ENCODE assay signal across 7 mouse cellular contexts in the genomic region with DNA sequence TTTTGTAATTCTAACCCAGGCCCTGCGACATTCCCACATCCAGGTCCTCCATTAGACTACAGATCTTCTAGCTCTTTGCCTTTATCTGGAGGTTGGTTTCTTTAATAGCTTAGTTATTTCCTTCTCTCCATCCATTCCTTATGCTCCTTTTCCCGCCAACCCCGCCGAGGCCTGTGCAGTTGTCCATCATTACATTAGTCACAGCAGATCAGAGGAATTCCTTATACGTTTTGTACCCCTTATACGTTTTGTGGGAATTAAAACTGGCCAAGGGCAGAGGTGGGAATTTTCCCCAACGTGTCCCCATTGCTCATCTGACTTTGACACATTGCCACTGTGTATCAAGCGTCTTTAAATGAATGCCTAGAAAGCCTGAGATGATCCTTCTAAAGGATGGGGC. TPM values are rescaled to one million over a fixed set of nuclear protein-coding genes. Genes with fewer than 3 reads are reported as not detected.
DNase-seq lines count a peak whose midpoint lies in the region; ATAC-seq and TF ChIP-seq lines count a peak whose summit lies in the region.

No protein-coding gene starts in this region.

- no peaks in the 10 kb centered on the region; the same call in 1 of the 2 replicates for H3K27me3 ChIP-seq in liver, adult 2 months (ENCODE audit: control insufficient read depth, insufficient read depth, low read length)
- peaks cover 4% of the 10 kb centered on the region; the same call in 1 of the 2 replicates for H3K27me3 ChIP-seq in embryonic facial prominence, embryonic 13.5 days
- H3K27me3 ChIP-seq in hindbrain, postnatal 0 days (ENCODE audit: insufficient read depth, low read length), result no peaks in the 10 kb centered on the region
- no peaks in the 10 kb centered on the region for H3K27me3 ChIP-seq in myocyte (ENCODE audit: control insufficient read depth, insufficient read depth, insufficient read length)

- H3K4me1 ChIP-seq in liver, adult 2 months (ENCODE audit: control insufficient read depth, insufficient read depth, low read length), result peaks cover 8% of the 10 kb centered on the region
- H3K4me1 ChIP-seq in embryonic facial prominence, embryonic 13.5 days, result peaks cover 18% of the 10 kb centered on the region
- peaks cover 20% of the 10 kb centered on the region for H3K4me1 ChIP-seq in hindbrain, postnatal 0 days (ENCODE audit: insufficient read depth, low read length)

- peak overlapping the region; percentile 64 for H3K4me2 ChIP-seq in embryonic facial prominence, embryonic 13.5 days
- H3K4me2 ChIP-seq in hindbrain, postnatal 0 days (ENCODE audit: low read depth, low read length), result peak overlapping the region; percentile 73
- H3K4me2 ChIP-seq in myocyte (ENCODE audit: low read depth), result peak overlapping the region; percentile 93

- H3K4me3 ChIP-seq in liver, adult 2 months (ENCODE audit: insufficient read depth, low read depth, low read length), result peak overlapping the region; percentile 66; the same call in 1 of the 2 replicates
- H3K4me3 ChIP-seq in embryonic facial prominence, embryonic 13.5 days, result peak overlapping the region; percentile 75
- H3K4me3 ChIP-seq in hindbrain, postnatal 0 days (ENCODE audit: low read length), result peak overlapping the region; percentile 65
- peak overlapping the region; percentile 52 for H3K4me3 ChIP-seq in myocyte

- no peak overlapping the region for H3ac ChIP-seq in myocyte (ENCODE audit: control insufficient read depth, insufficient read length)

- no peaks in the 10 kb centered on the region for H3K9me3 ChIP-seq in embryonic facial prominence, embryonic 13.5 days
- H3K9me3 ChIP-seq in hindbrain, postnatal 0 days (ENCODE audit: low read length), result no peaks in the 10 kb centered on the region

- no peaks in the 10 kb centered on the region for H3K36me3 ChIP-seq in liver, adult 2 months (ENCODE audit: control insufficient read depth, insufficient read depth, low read length)
- no peaks in the 10 kb centered on the region for H3K36me3 ChIP-seq in embryonic facial prominence, embryonic 13.5 days
- H3K36me3 ChIP-seq in hindbrain, postnatal 0 days (ENCODE audit: insufficient read depth, low read length), result no peaks in the 10 kb centered on the region
- no peaks in the 10 kb centered on the region for H3K36me3 ChIP-seq in myocyte (ENCODE audit: control insufficient read depth, insufficient read depth)

- H3K9ac ChIP-seq in liver, adult 2 months (ENCODE audit: low read depth, low read length), result no peak overlapping the region
- peak overlapping the region; percentile 59 for H3K9ac ChIP-seq in embryonic facial prominence, embryonic 13.5 days
- H3K9ac ChIP-seq in hindbrain, postnatal 0 days (replicated peaks; ENCODE audit: low read length), result peak overlapping the region; percentile 63

- no peak overlapping the region for H3K27ac ChIP-seq in liver, adult 2 months (replicated peaks; ENCODE audit: insufficient read depth, low read depth, low read length)
- H3K27ac ChIP-seq in embryonic facial prominence, embryonic 13.5 days, result no peak overlapping the region
- H3K27ac ChIP-seq in hindbrain, postnatal 0 days, result no peak overlapping the region

- ATAC-seq in embryonic facial prominence, embryonic 13.5 days (ENCODE audit: insufficient number of reproducible peaks, insufficient read depth, low FRiP score, low TSS enrichment, low read depth), result no peak
- peak; percentile 11; the same call in 1 of the 2 replicates for ATAC-seq in hindbrain, postnatal 0 days
- ATAC-seq in erythroid progenitor cell, adult 5-6 weeks (replicated peaks; ENCODE audit: low FRiP score, poor library complexity, severe bottlenecking), result no peak

- no peak for TF ChIP-seq CTCF in liver, adult 2 months (IDR thresholded peaks at IDR 0.05; ENCODE audit: low read depth, low read length)
- TF ChIP-seq CTCF in hindbrain, postnatal 0 days (IDR thresholded peaks at IDR 0.05; ENCODE audit: low read depth), result no peak

- no peak for DNase-seq in liver, adult 2 months (ENCODE audit: extremely low read depth, low read depth, low spot score)
- no peak for DNase-seq in liver
- no peak for DNase-seq in hindbrain, postnatal 0 days (ENCODE audit: low spot score)
- DNase-seq in natural killer cell, adult 2 months (ENCODE audit: low spot score in 2 of 2), result no peak

- peaks cover 2% of the 10 kb centered on the region; the same call in 1 of the 2 replicates for H3K79me2 ChIP-seq in liver, adult 2 months (ENCODE audit: control insufficient read depth, insufficient read depth, low read length)
- H3K79me2 ChIP-seq in myocyte (ENCODE audit: control insufficient read depth, insufficient read depth), result peaks cover 17% of the 10 kb centered on the region

- TF ChIP-seq POLR2A in liver, adult 2 months (IDR thresholded peaks at IDR 0.05; ENCODE audit: extremely low read depth, insufficient read depth, low read length), result no peak
- no peak for TF ChIP-seq POLR2A in myocyte (IDR thresholded peaks at IDR 0.05; ENCODE audit: insufficient read length, low read depth)

- 63% methylated on average over 8 of the region's 8 CpGs for WGBS in liver, adult 2 months
- 40% methylated on average over 8 of the region's 8 CpGs for WGBS in embryonic facial prominence, embryonic 13.5 days
- 42% methylated on average over 8 of the region's 8 CpGs for WGBS in hindbrain, postnatal 0 days

TF ChIP-seq in myocyte, 11 proteins besides CTCF, POLR2A, EP300 and RAD21:
- TF ChIP-seq POLR2AphosphoS2 (IDR thresholded peaks at IDR 0.05; ENCODE audit: insufficient read length, low read depth) (no peak), MYOD1 (IDR thresholded peaks at IDR 0.05; ENCODE audit: control insufficient read depth in 1 of 3, insufficient read length in 2 of 3, low read depth in 2 of 3) (no peak), REST (IDR thresholded peaks at IDR 0.05; ENCODE audit: insufficient read depth, insufficient read length) (no peak), MYOG (IDR thresholded peaks at IDR 0.05; ENCODE audit: control insufficient read depth in 1 of 3, insufficient read depth in 1 of 3, insufficient read length in 2 of 3, low read depth in 2 of 3) (no peak), TCF12 (IDR thresholded peaks at IDR 0.05; ENCODE audit: insufficient read depth, poor library complexity, severe bottlenecking) (no peak), E2F4 (IDR thresholded peaks at IDR 0.05; ENCODE audit: insufficient read depth) (no peak), CEBPB (IDR thresholded peaks at IDR 0.05; ENCODE audit: insufficient read depth, poor library complexity, severe bottlenecking) (no peak), SRF (IDR thresholded peaks at IDR 0.05; ENCODE audit: control insufficient read depth, insufficient read length, low read depth) (no peak)

RNA-seq across cellular contexts. Expression of a gene that starts 0.3 kb away (rescaled TPM):
- total RNA-seq in liver, adult 2 months (2014; rRNA removed), result 0.09 TPM in 1 of 2 replicates, not detected in the other
- not detected in 2 replicates for polyA plus RNA-seq in liver, adult 2 months (2012; rRNA removed)
- polyA plus RNA-seq in embryonic facial prominence, embryonic 13.5 days (2015; fragmentation: Nextera tagmentation; extraction: Ambion mirVana), result not detected in 2 replicates
- total RNA-seq in hindbrain, postnatal 0 days (2014; rRNA removed), result 0.58 and 1.5 TPM in 2 replicates
- 0.43 and 0.68 TPM in 2 replicates for polyA plus RNA-seq in hindbrain, postnatal 0 days (2015; fragmentation: Nextera tagmentation; extraction: Ambion mirVana)
- 0.05 TPM for polyA plus RNA-seq in myocyte (2012; fragmentation: generic; extraction: Trizol)
- total RNA-seq in erythroid progenitor cell, adult 5-6 weeks (2015; ENCODE audit: low replicate concordance), result not detected in 2 replicates
- not detected in 2 replicates for total RNA-seq in erythroid progenitor cell, adult 5-6 weeks (2017; ENCODE audit: low replicate concordance)

RNA-seq across cellular contexts. Expression of a gene that starts 0.6 kb away (rescaled TPM):
- 19.2 and 19.3 TPM in 2 replicates for total RNA-seq in liver, adult 2 months (2014; rRNA removed)
- 2.3 and 3.1 TPM in 2 replicates for polyA plus RNA-seq in liver, adult 2 months (2012; rRNA removed)
- polyA plus RNA-seq in embryonic facial prominence, embryonic 13.5 days (2015; fragmentation: Nextera tagmentation; extraction: Ambion mirVana), result 56.8 and 60.5 TPM in 2 replicates
- total RNA-seq in hindbrain, postnatal 0 days (2014; rRNA removed), result 16.0 and 51.4 TPM in 2 replicates
- polyA plus RNA-seq in hindbrain, postnatal 0 days (2015; fragmentation: Nextera tagmentation; extraction: Ambion mirVana), result 25.9 and 31.9 TPM in 2 replicates
- 15.5 TPM for polyA plus RNA-seq in myocyte (2012; fragmentation: generic; extraction: Trizol)
- 7.6 and 46.9 TPM in 2 replicates for total RNA-seq in erythroid progenitor cell, adult 5-6 weeks (2015; ENCODE audit: low replicate concordance)
- total RNA-seq in erythroid progenitor cell, adult 5-6 weeks (2017; ENCODE audit: low replicate concordance), result 2.6 and 9.1 TPM in 2 replicates

RNA-seq across cellular contexts. Expression of a gene that starts 39.3 kb away (rescaled TPM):
- total RNA-seq in liver, adult 2 months (2014; rRNA removed), result not detected in 2 replicates
- not detected in 2 replicates for polyA plus RNA-seq in liver, adult 2 months (2012; rRNA removed)
- not detected in 2 replicates for polyA plus RNA-seq in embryonic facial prominence, embryonic 13.5 days (2015; fragmentation: Nextera tagmentation; extraction: Ambion mirVana)
- total RNA-seq in hindbrain, postnatal 0 days (2014; rRNA removed), result not detected in 2 replicates
- polyA plus RNA-seq in hindbrain, postnatal 0 days (2015; fragmentation: Nextera tagmentation; extraction: Ambion mirVana), result 0.23 and 0.50 TPM in 2 replicates
- 0.05 TPM for polyA plus RNA-seq in myocyte (2012; fragmentation: generic; extraction: Trizol)
- total RNA-seq in erythroid progenitor cell, adult 5-6 weeks (2015; ENCODE audit: low replicate concordance), result not detected in 2 replicates
- not detected in 2 replicates for total RNA-seq in erythroid progenitor cell, adult 5-6 weeks (2017; ENCODE audit: low replicate concordance)

RNA-seq across cellular contexts. Expression of a gene that starts 43.1 kb away (rescaled TPM):
- not detected in 2 replicates for total RNA-seq in liver, adult 2 months (2014; rRNA removed)
- not detected in 2 replicates for polyA plus RNA-seq in liver, adult 2 months (2012; rRNA removed)
- not detected in 2 replicates for polyA plus RNA-seq in embryonic facial prominence, embryonic 13.5 days (2015; fragmentation: Nextera tagmentation; extraction: Ambion mirVana)
- total RNA-seq in hindbrain, postnatal 0 days (2014; rRNA removed), result 0.26 TPM in 1 of 2 replicates, not detected in the other
- polyA plus RNA-seq in hindbrain, postnatal 0 days (2015; fragmentation: Nextera tagmentation; extraction: Ambion mirVana), result 0.10 TPM in 1 of 2 replicates, not detected in the other
- polyA plus RNA-seq in myocyte (2012; fragmentation: generic; extraction: Trizol), result not detected
- not detected in 2 replicates for total RNA-seq in erythroid progenitor cell, adult 5-6 weeks (2015; ENCODE audit: low replicate concordance)
- not detected in 2 replicates for total RNA-seq in erythroid progenitor cell, adult 5-6 weeks (2017; ENCODE audit: low replicate concordance)
